Mouse (Mus musculus): Measurements from ENCODE around the gene Smyd3. TPM values are rescaled to one million over a fixed set of nuclear protein-coding genes. Genes with fewer than 3 reads are reported as not detected.
"Not testable (repeated sequence)": the region's sequence is repeated elsewhere in the genome, so short reads cannot be mapped to it uniquely, and the experiment has no call there.

Gene Smyd3
- polyA plus RNA-seq, 1 experiment from 2014 or later = 12.6 TPM

DNA sequence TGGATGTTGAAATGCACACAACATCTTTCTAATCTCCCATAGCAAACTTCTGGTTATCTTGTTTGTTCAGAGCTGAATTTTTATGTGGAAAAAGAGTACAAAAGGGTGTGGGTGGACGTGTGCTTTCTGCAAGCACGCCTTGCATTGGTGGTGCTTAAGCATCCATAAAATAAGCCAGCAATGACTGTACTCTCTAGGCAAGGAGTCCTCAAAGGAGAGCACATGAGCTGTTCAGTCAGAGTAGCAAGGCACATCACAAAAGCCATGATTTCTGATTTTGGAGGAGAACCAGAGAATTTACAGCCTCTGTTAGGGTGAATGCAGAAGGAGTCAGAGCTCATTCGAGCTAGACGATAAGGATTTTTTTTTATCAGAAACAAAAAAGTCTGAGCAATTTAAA, 343.6 kb downstream of the Smyd3 start:
- WGBS (ENCODE audit: insufficient replicate concordance) = 41% methylated on average over 4 of the region's 4 CpGs
- Histone ChIP-seq H3K4me1 (ENCODE audit: control insufficient read depth, insufficient read depth, low read length) (no peaks in the 10 kb centered on the region), H3K27me3 (ENCODE audit: control insufficient read depth, insufficient read depth, low read length) (no peaks in the 10 kb centered on the region), H3K36me3 (ENCODE audit: control insufficient read depth, insufficient read depth, low read length) (no peaks in the 10 kb centered on the region), H3K4me3 (ENCODE audit: low read depth, low read length) (no peak overlapping the region), H3K4me2 (no peak overlapping the region), H3K9ac (ENCODE audit: low read depth, low read length) (no peak overlapping the region), H3K9me3 (replicated peaks; ENCODE audit: control insufficient read depth, low read length) (no peaks in the 10 kb centered on the region), H3K27ac (ENCODE audit: low read depth, low read length) (no peak overlapping the region)
- no peak for ATAC-seq (replicated peaks; ENCODE audit: insufficient number of reproducible peaks, low FRiP score, low TSS enrichment)

GRCm38 (mm10) chr1:179170555-179170954, 347.3 kb downstream of the Smyd3 start:
- WGBS (ENCODE audit: insufficient replicate concordance) = 78% methylated on average over 8 of the region's 8 CpGs
- Histone ChIP-seq H3K4me3 (ENCODE audit: low read depth, low read length) (no peak overlapping the region), H3K4me1 (ENCODE audit: control insufficient read depth, insufficient read depth, low read length) (no peaks in the 10 kb centered on the region), H3K27ac (ENCODE audit: low read depth, low read length) (no peak overlapping the region), H3K36me3 (ENCODE audit: control insufficient read depth, insufficient read depth, low read length) (no peaks in the 10 kb centered on the region), H3K9me3 (replicated peaks; ENCODE audit: control insufficient read depth, low read length) (no peaks in the 10 kb centered on the region), H3K9ac (ENCODE audit: low read depth, low read length) (no peak overlapping the region), H3K4me2 (no peak overlapping the region), H3K27me3 (ENCODE audit: control insufficient read depth, insufficient read depth, low read length) (no peaks in the 10 kb centered on the region)
- no peak for ATAC-seq (replicated peaks; ENCODE audit: insufficient number of reproducible peaks, low FRiP score, low TSS enrichment)

DNA sequence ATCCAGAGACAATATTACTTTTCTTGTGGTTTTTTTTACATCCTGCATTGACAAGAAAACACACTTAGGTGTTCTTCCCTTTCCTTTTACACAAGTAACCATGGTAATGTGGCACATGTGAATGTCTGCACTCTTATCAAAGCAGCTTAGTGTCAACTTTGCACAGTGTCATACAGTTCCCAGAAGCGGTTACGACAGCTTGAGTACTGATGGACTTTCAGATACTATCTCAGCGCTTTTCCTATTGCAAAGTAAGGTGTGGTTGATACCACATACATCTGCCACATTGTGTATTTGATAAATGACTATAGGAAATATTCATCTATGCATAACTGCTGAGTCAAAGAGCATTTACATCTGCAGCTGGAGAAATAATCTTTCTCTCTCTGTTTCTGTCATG, 348.1 kb downstream of the Smyd3 start:
- Histone ChIP-seq H3K4me1 (ENCODE audit: control insufficient read depth, insufficient read depth, low read length) (no peaks in the 10 kb centered on the region), H3K27ac (ENCODE audit: low read depth, low read length) (no peak overlapping the region), H3K9me3 (replicated peaks; ENCODE audit: control insufficient read depth, low read length) (no peaks in the 10 kb centered on the region), H3K36me3 (ENCODE audit: control insufficient read depth, insufficient read depth, low read length) (no peaks in the 10 kb centered on the region), H3K4me2 (no peak overlapping the region), H3K9ac (ENCODE audit: low read depth, low read length) (no peak overlapping the region), H3K4me3 (ENCODE audit: low read depth, low read length) (no peak overlapping the region), H3K27me3 (ENCODE audit: control insufficient read depth, insufficient read depth, low read length) (no peaks in the 10 kb centered on the region)
- no peak for ATAC-seq (replicated peaks; ENCODE audit: insufficient number of reproducible peaks, low FRiP score, low TSS enrichment)
- WGBS (ENCODE audit: insufficient replicate concordance) = 46% methylated on average over 3 of the region's 3 CpGs

GRCm38 (mm10) chr1:179169161-179169560, 348.7 kb downstream of the Smyd3 start:
- no peak overlapping the region for H3K4me2 ChIP-seq
- H3K4me1 ChIP-seq (ENCODE audit: control insufficient read depth, insufficient read depth, low read length) = no peaks in the 10 kb centered on the region
- no peak overlapping the region for H3K9ac ChIP-seq (ENCODE audit: low read depth, low read length)
- no peaks in the 10 kb centered on the region for H3K9me3 ChIP-seq (replicated peaks; ENCODE audit: control insufficient read depth, low read length)
- no peaks in the 10 kb centered on the region for H3K27me3 ChIP-seq (ENCODE audit: control insufficient read depth, insufficient read depth, low read length)
- no peaks in the 10 kb centered on the region for H3K36me3 ChIP-seq (ENCODE audit: control insufficient read depth, insufficient read depth, low read length)
- H3K4me3 ChIP-seq (ENCODE audit: low read depth, low read length) = no peak overlapping the region
- no peak overlapping the region for H3K27ac ChIP-seq (ENCODE audit: low read depth, low read length)
- ATAC-seq (replicated peaks; ENCODE audit: insufficient number of reproducible peaks, low FRiP score, low TSS enrichment) = no peak
- 81% methylated on average over 10 of the region's 10 CpGs for WGBS (ENCODE audit: insufficient replicate concordance)

DNA sequence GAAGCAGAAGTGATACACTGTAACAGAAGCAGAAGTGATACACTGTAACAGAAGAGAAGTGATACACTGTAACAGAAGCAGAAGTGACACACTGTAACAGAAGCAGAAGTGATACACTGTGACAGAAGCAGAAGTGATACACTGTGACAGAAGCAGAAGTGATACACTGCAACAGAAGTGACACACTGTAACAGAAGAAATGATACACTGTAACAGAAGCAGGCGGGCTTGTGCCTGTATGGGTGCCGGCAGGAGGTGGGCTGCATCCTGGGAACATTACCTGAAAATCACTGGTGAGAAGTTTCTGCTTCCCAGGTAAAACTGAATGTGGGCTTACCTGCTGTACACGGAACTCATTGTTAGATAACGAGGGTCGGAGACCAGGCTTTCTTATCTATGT, 353.6 kb downstream of the Smyd3 start:
- not testable (repeated sequence) for H3K4me3 ChIP-seq (ENCODE audit: low read depth, low read length); H3K36me3 ChIP-seq (ENCODE audit: control insufficient read depth, insufficient read depth, low read length); H3K27me3 ChIP-seq (ENCODE audit: control insufficient read depth, insufficient read depth, low read length); H3K4me2 ChIP-seq; H3K9me3 ChIP-seq (replicated peaks; ENCODE audit: control insufficient read depth, low read length); ATAC-seq (replicated peaks; ENCODE audit: insufficient number of reproducible peaks, low FRiP score, low TSS enrichment); H3K9ac ChIP-seq (ENCODE audit: low read depth, low read length); H3K4me1 ChIP-seq (ENCODE audit: control insufficient read depth, insufficient read depth, low read length); H3K27ac ChIP-seq (ENCODE audit: low read depth, low read length)
- 67% methylated on average over 5 of the region's 5 CpGs for WGBS (ENCODE audit: insufficient replicate concordance)

- H3K27ac ChIP-seq (ENCODE audit: low read depth, low read length); H3K4me1 ChIP-seq (ENCODE audit: control insufficient read depth, insufficient read depth, low read length); H3K4me3 ChIP-seq (ENCODE audit: low read depth, low read length); H3K4me2 ChIP-seq; H3K9me3 ChIP-seq (replicated peaks; ENCODE audit: control insufficient read depth, low read length); ATAC-seq (replicated peaks; ENCODE audit: insufficient number of reproducible peaks, low FRiP score, low TSS enrichment); H3K36me3 ChIP-seq (ENCODE audit: control insufficient read depth, insufficient read depth, low read length); H3K27me3 ChIP-seq (ENCODE audit: control insufficient read depth, insufficient read depth, low read length); H3K9ac ChIP-seq (ENCODE audit: low read depth, low read length): not testable (repeated sequence)
- WGBS (ENCODE audit: insufficient replicate concordance) = 90% methylated on average over 1 of the region's 1 CpGs
Measured at GRCm38 (mm10) chr1:179162752-179163151, 355.1 kb downstream of the Smyd3 start.

GRCm38 (mm10) chr1:179161947-179162346, 355.9 kb downstream of the Smyd3 start:
- Histone ChIP-seq H3K4me1 (ENCODE audit: control insufficient read depth, insufficient read depth, low read length) (peaks cover 3% of the 10 kb centered on the region; the same call in 1 of the 2 replicates), H3K4me2 (no peak overlapping the region), H3K36me3 (ENCODE audit: control insufficient read depth, insufficient read depth, low read length) (no peaks in the 10 kb centered on the region), H3K4me3 (ENCODE audit: low read depth, low read length) (no peak overlapping the region), H3K27me3 (ENCODE audit: control insufficient read depth, insufficient read depth, low read length) (no peaks in the 10 kb centered on the region), H3K9ac (ENCODE audit: low read depth, low read length) (no peak overlapping the region), H3K27ac (ENCODE audit: low read depth, low read length) (no peak overlapping the region), H3K9me3 (replicated peaks; ENCODE audit: control insufficient read depth, low read length) (no peaks in the 10 kb centered on the region)
- WGBS (ENCODE audit: insufficient replicate concordance) = 66% methylated on average over 6 of the region's 6 CpGs
- no peak for ATAC-seq (replicated peaks; ENCODE audit: insufficient number of reproducible peaks, low FRiP score, low TSS enrichment)

GRCm38 (mm10) chr1:179160697-179161096, 357.1 kb downstream of the Smyd3 start:
- no peak for ATAC-seq (replicated peaks; ENCODE audit: insufficient number of reproducible peaks, low FRiP score, low TSS enrichment)
- Histone ChIP-seq H3K4me1 (ENCODE audit: control insufficient read depth, insufficient read depth, low read length) (peaks cover 3% of the 10 kb centered on the region; the same call in 1 of the 2 replicates), H3K9me3 (replicated peaks; ENCODE audit: control insufficient read depth, low read length) (no peaks in the 10 kb centered on the region), H3K27me3 (ENCODE audit: control insufficient read depth, insufficient read depth, low read length) (no peaks in the 10 kb centered on the region), H3K36me3 (ENCODE audit: control insufficient read depth, insufficient read depth, low read length) (no peaks in the 10 kb centered on the region), H3K4me2 (no peak overlapping the region), H3K27ac (ENCODE audit: low read depth, low read length) (no peak overlapping the region), H3K9ac (ENCODE audit: low read depth, low read length) (no peak overlapping the region), H3K4me3 (ENCODE audit: low read depth, low read length) (no peak overlapping the region)
- WGBS (ENCODE audit: insufficient replicate concordance) = 64% methylated on average over 3 of the region's 3 CpGs

DNA sequence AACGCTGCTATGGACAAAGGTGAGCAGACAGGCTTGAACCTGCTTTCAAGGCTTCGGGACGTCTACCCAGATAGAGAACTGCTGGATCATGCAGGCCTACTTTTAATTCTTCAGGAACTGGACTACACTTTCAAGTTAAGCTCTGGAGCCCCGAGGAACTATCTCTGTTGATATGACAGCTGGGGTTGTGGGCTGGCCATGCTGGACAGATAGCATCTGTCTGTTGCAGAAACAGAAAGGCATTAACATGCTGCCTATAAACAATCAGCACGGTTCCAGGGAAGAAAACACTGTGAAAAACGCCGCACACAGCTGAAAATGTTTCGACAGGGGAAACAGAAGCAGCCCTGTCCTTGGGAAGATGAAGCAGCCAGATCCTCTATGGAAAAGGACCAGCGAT, 365.5 kb downstream of the Smyd3 start:
- no peak overlapping the region for H3K27ac ChIP-seq (ENCODE audit: low read depth, low read length)
- peaks cover 10% of the 10 kb centered on the region; the same call in 1 of the 2 replicates for H3K4me1 ChIP-seq (ENCODE audit: control insufficient read depth, insufficient read depth, low read length)
- no peak overlapping the region for H3K4me3 ChIP-seq (ENCODE audit: low read depth, low read length)
- no peak overlapping the region for H3K4me2 ChIP-seq
- no peak for ATAC-seq (replicated peaks; ENCODE audit: insufficient number of reproducible peaks, low FRiP score, low TSS enrichment)
- H3K9me3 ChIP-seq (replicated peaks; ENCODE audit: control insufficient read depth, low read length) = no peaks in the 10 kb centered on the region
- H3K9ac ChIP-seq (ENCODE audit: low read depth, low read length) = no peak overlapping the region
- no peaks in the 10 kb centered on the region for H3K27me3 ChIP-seq (ENCODE audit: control insufficient read depth, insufficient read depth, low read length)
- 60% methylated on average over 9 of the region's 9 CpGs for WGBS (ENCODE audit: insufficient replicate concordance)
- H3K36me3 ChIP-seq (ENCODE audit: control insufficient read depth, insufficient read depth, low read length) = no peaks in the 10 kb centered on the region

All from heart, embryonic 11.5 days (tissue).